Mouse (Mus musculus) kidney, adult 18-20 months (tissue): ENCODE results near the gene Tmem217.

Source experiments
- DNase-seq: peaks from one replicate; pipeline ENCODE4 v3.0.0; 2021

Tmem217 gene

GRCm38 (mm10) chr17:29485336-29486233, 66.6 kb downstream of the Tmem217 start:
- no peak for DNase-seq

GRCm38 (mm10) chr17:29484431-29484830, 67.8 kb downstream of the Tmem217 start:
- DNase-seq, result no peak

- DNase-seq, result no peak
Measured at GRCm38 (mm10) chr17:29483282-29483681, 68.9 kb downstream of the Tmem217 start.

GRCm38 (mm10) chr17:29482632-29483031, 69.6 kb downstream of the Tmem217 start:
- DNase-seq, result no peak

- no peak for DNase-seq
Measured at GRCm38 (mm10) chr17:29480256-29480655, 71.9 kb downstream of the Tmem217 start.

GRCm38 (mm10) chr17:29478271-29478670, 73.9 kb downstream of the Tmem217 start:
- DNase-seq, result no peak

GRCm38 (mm10) chr17:29477357-29477756, 74.8 kb downstream of the Tmem217 start:
- no peak for DNase-seq

GRCm38 (mm10) chr17:29476461-29476860, 75.7 kb downstream of the Tmem217 start:
- DNase-seq, result no peak
